ENCODE assay signal across 8 mouse cellular contexts in the genomic region with DNA sequence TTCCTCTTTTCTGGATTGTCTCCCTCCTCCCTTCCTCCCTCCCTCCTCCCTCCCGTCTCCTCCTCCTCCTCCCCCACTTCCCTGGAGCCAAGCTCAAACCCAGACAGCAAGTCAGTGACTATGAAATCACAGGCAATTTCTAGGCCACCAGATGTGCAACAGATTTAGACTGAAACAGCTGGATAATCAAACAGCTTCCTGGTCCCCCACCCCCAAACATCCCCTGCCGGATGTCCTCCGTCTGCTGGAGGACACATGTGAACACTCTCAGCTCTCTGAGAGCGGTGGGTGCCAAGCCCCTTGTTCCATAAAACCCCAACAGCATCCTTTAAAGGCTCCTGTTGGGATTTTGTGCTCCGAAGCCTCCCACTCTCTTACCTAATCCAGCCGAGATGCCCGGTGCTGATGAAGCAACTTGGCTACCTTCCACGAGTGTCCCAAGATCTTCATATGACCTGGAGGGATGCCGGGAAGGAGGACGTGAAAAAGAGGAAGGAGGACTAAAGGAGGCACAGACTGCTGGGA. TPM values are rescaled to one million over a fixed set of nuclear protein-coding genes. Genes with fewer than 3 reads are reported as not detected.
DNase-seq lines count a peak whose midpoint lies in the region; ATAC-seq and TF ChIP-seq lines count a peak whose summit lies in the region.

No protein-coding gene starts in this region.

- H3K4me2 ChIP-seq in forebrain, postnatal 0 days (ENCODE audit: low read depth), result no peak overlapping the region
- H3K4me2 ChIP-seq in forebrain, embryonic 11.5 days (ENCODE audit: low read depth, low read length, severe bottlenecking), result no peak overlapping the region

- H3K9me3 ChIP-seq in forebrain, postnatal 0 days (ENCODE audit: low read length), result no peaks in the 10 kb centered on the region
- H3K9me3 ChIP-seq in forebrain, embryonic 11.5 days (ENCODE audit: control insufficient read depth, low read length), result no peaks in the 10 kb centered on the region; the same call in 1 of the 2 replicates
- no peaks in the 10 kb centered on the region for H3K9me3 ChIP-seq in heart, embryonic 10.5 days

- 69% methylated on average over 10 of the region's 10 CpGs for WGBS in forebrain, postnatal 0 days
- 64% methylated on average over 10 of the region's 10 CpGs for WGBS in forebrain, embryonic 11.5 days
- WGBS in heart, embryonic 10.5 days, result 63% methylated on average over 10 of the region's 10 CpGs

- no peak overlapping the region for H3K4me3 ChIP-seq in forebrain, postnatal 0 days (ENCODE audit: low read depth, low read length)
- no peak overlapping the region for H3K4me3 ChIP-seq in forebrain, embryonic 11.5 days (ENCODE audit: low read depth, low read length)
- no peak overlapping the region for H3K4me3 ChIP-seq in heart, embryonic 10.5 days

- peak overlapping the region; percentile 52; the same call in 1 of the 2 replicates for H3K27ac ChIP-seq in forebrain, postnatal 0 days (ENCODE audit: low read depth, low read length)
- no peak overlapping the region for H3K27ac ChIP-seq in forebrain, embryonic 11.5 days (ENCODE audit: low read depth, low read length)
- peak overlapping the region; percentile 72; the same call in 1 of the 2 replicates for H3K27ac ChIP-seq in heart, embryonic 10.5 days

- H3K27me3 ChIP-seq in forebrain, postnatal 0 days (ENCODE audit: insufficient read depth, low read length), result no peaks in the 10 kb centered on the region
- no peaks in the 10 kb centered on the region for H3K27me3 ChIP-seq in forebrain, embryonic 11.5 days (ENCODE audit: control insufficient read depth, insufficient read depth, low read length)
- no peaks in the 10 kb centered on the region for H3K27me3 ChIP-seq in heart, embryonic 10.5 days (ENCODE audit: insufficient read depth, poor library complexity, severe bottlenecking)

- no peaks in the 10 kb centered on the region for H3K4me1 ChIP-seq in forebrain, postnatal 0 days (ENCODE audit: insufficient read depth)
- no peaks in the 10 kb centered on the region for H3K4me1 ChIP-seq in forebrain, embryonic 11.5 days (replicated peaks; ENCODE audit: control insufficient read depth, insufficient read depth, low read length)
- peaks cover 12% of the 10 kb centered on the region for H3K4me1 ChIP-seq in heart, embryonic 10.5 days

- no peak overlapping the region for H3K9ac ChIP-seq in forebrain, postnatal 0 days
- H3K9ac ChIP-seq in forebrain, embryonic 11.5 days (ENCODE audit: low read length), result no peak overlapping the region

- no peak for TF ChIP-seq CTCF in forebrain, postnatal 0 days (IDR thresholded peaks at IDR 0.05; ENCODE audit: low read depth)

- no peaks in the 10 kb centered on the region for H3K36me3 ChIP-seq in forebrain, postnatal 0 days (ENCODE audit: insufficient read depth)
- no peaks in the 10 kb centered on the region for H3K36me3 ChIP-seq in forebrain, embryonic 11.5 days (ENCODE audit: control insufficient read depth, insufficient read depth, low read length)
- no peaks in the 10 kb centered on the region for H3K36me3 ChIP-seq in heart, embryonic 10.5 days

- no peak for DNase-seq in forebrain, postnatal 0 days
- DNase-seq in forebrain, embryonic 11.5 days (ENCODE audit: low spot score), result no peak
- peak; percentile 71 for DNase-seq in brain, adult 2 months (ENCODE audit: low read depth, low spot score)
- DNase-seq in heart, embryonic 10.5 days (ENCODE audit: low spot score), result no peak
- peak; percentile 57 to 64 for DNase-seq in kidney, adult 8-10 months
- peak; percentile 74 for DNase-seq in lung, postnatal 14 days
- DNase-seq in thymus, postnatal 10 days (ENCODE audit: low spot score in 2 of 2), result peak; percentile 35 to 37
- no peak for DNase-seq in left cerebral cortex, adult 11 months (ENCODE audit: low spot score)

- 0 out of 2 replicates have a peak, but pooled peaks have one; percentile 32 for ATAC-seq in forebrain, postnatal 0 days
- ATAC-seq in forebrain, embryonic 11.5 days (replicated peaks; ENCODE audit: low FRiP score), result no peak

RNA-seq across cellular contexts. Expression of gene Ccdc63, which starts 5.5 kb away (rescaled TPM):
- 0.43 TPM in 1 of 2 replicates, not detected in the other for total RNA-seq in forebrain, postnatal 0 days (2014; rRNA removed)
- 0.08 and 0.16 TPM in 2 replicates for polyA plus RNA-seq in forebrain, postnatal 0 days (2015; fragmentation: Nextera tagmentation; extraction: Ambion mirVana)
- polyA plus RNA-seq in forebrain, embryonic 11.5 days (2014; fragmentation: Nextera tagmentation; extraction: Ambion mirVana), result not detected in 2 replicates
- polyA plus RNA-seq in heart, embryonic 10.5 days (2016; fragmentation: Nextera tagmentation; extraction: Ambion mirVana), result 0.20 and 0.39 TPM in 2 replicates

RNA-seq across cellular contexts. Expression of gene Ppp1cc, which starts 12.0 kb away (rescaled TPM):
- 278 and 322 TPM in 2 replicates for total RNA-seq in forebrain, postnatal 0 days (2014; rRNA removed)
- 193 and 220 TPM in 2 replicates for polyA plus RNA-seq in forebrain, postnatal 0 days (2015; fragmentation: Nextera tagmentation; extraction: Ambion mirVana)
- polyA plus RNA-seq in forebrain, embryonic 11.5 days (2014; fragmentation: Nextera tagmentation; extraction: Ambion mirVana), result 364 and 378 TPM in 2 replicates
- 243 and 295 TPM in 2 replicates for polyA plus RNA-seq in heart, embryonic 10.5 days (2016; fragmentation: Nextera tagmentation; extraction: Ambion mirVana)

RNA-seq across cellular contexts. Expression of gene Myl2, which starts 45.4 kb away (rescaled TPM):
- total RNA-seq in forebrain, postnatal 0 days (2014; rRNA removed), result 0.38 and 2.9 TPM in 2 replicates
- polyA plus RNA-seq in forebrain, postnatal 0 days (2015; fragmentation: Nextera tagmentation; extraction: Ambion mirVana), result 1.7 TPM in 2 replicates
- not detected in 2 replicates for polyA plus RNA-seq in forebrain, embryonic 11.5 days (2014; fragmentation: Nextera tagmentation; extraction: Ambion mirVana)
- 3,021 and 6,084 TPM in 2 replicates for polyA plus RNA-seq in heart, embryonic 10.5 days (2016; fragmentation: Nextera tagmentation; extraction: Ambion mirVana)

Comparison
In these comparisons a context has a peak if more than half of its experiments do, and no peak if none do; other contexts are left out.
1. DNase-seq: peak in brain, adult 2 months (single experiment), kidney, adult 8-10 months (2 of 2), lung, postnatal 14 days (single experiment) and thymus, postnatal 10 days (2 of 2); none in forebrain, postnatal 0 days (single experiment), forebrain, embryonic 11.5 days (single experiment), heart, embryonic 10.5 days (single experiment) and left cerebral cortex, adult 11 months (single experiment).
2. RNA of gene Myl2, which starts 45.4 kb away (polyA plus RNA-seq): 3,021 to 6,084 TPM in heart, embryonic 10.5 days; 1.7 TPM in forebrain, postnatal 0 days and not detected in forebrain, embryonic 11.5 days; every median in the first group is over 1,000 times any median in the second.